Mouse (Mus musculus): Measurements from ENCODE around the gene 1700001O22Rik. TPM values are rescaled to one million over a fixed set of nuclear protein-coding genes. Genes with fewer than 3 reads are reported as not detected.

1700001O22Rik gene
- polyA plus RNA-seq, 1 experiment from 2014 or later, result 1.9 TPM

DNA sequence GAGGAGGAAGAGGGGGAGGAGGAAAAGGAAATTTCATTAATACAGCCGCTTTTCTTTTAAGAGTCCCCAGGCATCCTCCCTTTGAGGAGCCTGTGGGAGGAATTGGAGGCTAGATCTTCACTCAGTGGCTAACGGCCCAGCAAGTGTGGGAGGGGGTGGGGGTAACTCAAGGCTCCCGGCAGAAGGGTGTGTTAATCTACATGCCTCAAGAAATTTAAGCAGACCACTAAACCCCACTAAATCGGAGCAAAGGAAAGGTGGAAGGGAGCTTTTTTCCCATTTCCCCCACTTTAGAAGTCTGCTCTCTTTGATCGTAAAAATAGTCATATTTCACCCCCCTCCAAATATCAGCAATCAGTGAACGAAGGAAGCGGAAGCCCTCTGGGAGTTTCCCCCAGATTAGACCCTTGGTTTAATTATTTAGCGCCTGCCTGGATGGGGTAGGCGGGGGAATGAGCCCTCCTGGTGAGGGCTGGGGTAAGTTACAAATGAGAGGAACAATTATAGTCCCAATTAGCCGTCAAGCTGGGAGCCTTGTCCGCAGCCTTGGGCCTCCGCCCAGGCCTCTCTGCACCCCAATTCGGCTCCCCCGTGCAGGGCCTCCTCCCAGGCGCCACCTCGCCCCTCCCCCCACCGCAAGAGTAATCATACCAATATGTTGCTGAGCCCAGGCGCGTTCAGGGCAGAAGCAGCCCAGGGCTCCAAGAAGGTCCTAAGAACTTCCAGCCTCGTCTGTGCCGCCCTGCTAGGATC is 33.0 kb upstream of the 1700001O22Rik start:
- no peak overlapping the region for H3K4me3 ChIP-seq (ENCODE audit: low read depth, low read length)
- no peak overlapping the region for H3K9ac ChIP-seq (replicated peaks; ENCODE audit: low read depth, low read length)
- H3K27me3 ChIP-seq (ENCODE audit: control insufficient read depth, insufficient read depth, low read length), result no peaks in the 10 kb centered on the region; the same call in 1 of the 2 replicates
- no peak overlapping the region for H3K4me2 ChIP-seq (ENCODE audit: low read depth, low read length)
- H3K27ac ChIP-seq (ENCODE audit: low read depth, low read length), result no peak overlapping the region
- no peak for ATAC-seq (ENCODE audit: low read depth)
- no peaks in the 10 kb centered on the region for H3K36me3 ChIP-seq (ENCODE audit: control insufficient read depth, insufficient read depth, low read length)
- H3K4me1 ChIP-seq (ENCODE audit: control insufficient read depth, insufficient read depth, low read length), result 0 out of 2 replicates have a peak, but pooled peaks cover 6% of the 10 kb centered on the region
- 8% methylated on average over 21 of the region's 21 CpGs for WGBS
- no peaks in the 10 kb centered on the region for H3K9me3 ChIP-seq (ENCODE audit: control insufficient read depth, low read length)

DNA sequence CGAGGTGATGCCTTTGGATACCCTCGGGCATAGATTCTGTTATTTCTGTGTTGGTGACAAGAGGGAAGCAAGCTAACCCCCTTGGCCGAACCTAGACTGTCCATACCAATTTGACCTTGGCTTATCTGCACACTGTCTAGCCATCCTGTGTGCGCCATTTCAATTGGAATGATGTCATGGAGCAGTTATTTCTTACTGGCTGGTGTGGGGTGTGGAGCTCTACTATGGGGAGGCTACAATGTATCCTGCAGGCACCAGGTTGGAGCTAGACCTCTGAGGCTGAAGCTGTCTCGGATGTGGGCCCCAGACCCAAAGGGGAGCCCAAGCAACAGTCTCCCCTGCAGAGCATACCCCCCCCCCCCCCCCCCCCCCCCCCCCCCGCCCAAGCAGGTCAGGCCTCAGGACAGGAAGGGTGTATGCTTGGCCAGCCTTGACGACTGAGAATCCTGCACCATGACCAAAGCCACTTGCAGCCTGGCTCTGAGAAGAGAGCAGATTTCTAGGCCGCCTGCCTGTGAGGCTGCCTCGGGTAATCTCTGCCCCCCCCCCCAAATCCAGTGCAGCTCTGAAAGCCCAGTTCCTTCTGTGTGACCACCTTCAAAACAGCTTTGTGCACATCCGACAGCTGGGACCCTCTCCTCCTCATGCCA is 31.0 kb upstream of the 1700001O22Rik start, which contains the start of gene Prrx2:
TSS of gene Prrx2 (plus strand) at position 600 of the 650 bp plus-strand sequence.
- no peak for ATAC-seq (ENCODE audit: low read depth)
- no peak within 1 kb of the TSS for H3K4me3 ChIP-seq (ENCODE audit: low read depth, low read length)
- no peaks in the 10 kb centered on the region for H3K36me3 ChIP-seq (ENCODE audit: control insufficient read depth, insufficient read depth, low read length)
- no peaks in the 10 kb centered on the region; the same call in 1 of the 2 replicates for H3K27me3 ChIP-seq (ENCODE audit: control insufficient read depth, insufficient read depth, low read length)
- no peak within 1 kb of the TSS for H3K4me2 ChIP-seq (ENCODE audit: low read depth, low read length)
- 0 out of 2 replicates have a peak, but pooled peaks cover 6% of the 10 kb centered on the region for H3K4me1 ChIP-seq (ENCODE audit: control insufficient read depth, insufficient read depth, low read length)
- no peaks in the 10 kb centered on the region for H3K9me3 ChIP-seq (ENCODE audit: control insufficient read depth, low read length)
- H3K27ac ChIP-seq (ENCODE audit: low read depth, low read length), result no peak within 1 kb of the TSS
- WGBS, result 76% methylated on average over 8 of the region's 10 CpGs
- no peak within 1 kb of the TSS for H3K9ac ChIP-seq (replicated peaks; ENCODE audit: low read depth, low read length)

DNA sequence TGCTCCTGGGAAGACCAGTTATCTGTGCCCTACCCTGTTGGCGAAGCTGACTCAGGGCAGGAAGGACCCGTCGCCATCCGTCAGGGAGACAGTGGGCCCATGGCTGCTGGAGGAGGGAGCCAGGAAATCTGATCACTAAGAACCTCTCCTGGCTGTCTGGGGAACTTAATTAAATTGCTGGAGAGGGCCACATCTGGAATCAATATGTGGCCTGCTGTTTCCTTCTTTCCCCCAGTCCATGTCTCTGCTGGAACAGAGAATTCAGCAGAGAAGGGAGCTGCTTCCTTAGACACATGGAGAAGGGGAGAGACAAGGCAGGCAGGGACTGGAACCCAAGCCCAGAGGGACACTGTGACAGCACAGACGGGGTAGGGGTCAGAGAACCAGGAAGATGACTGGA is 30.2 kb upstream of the 1700001O22Rik start:
- no peak for ATAC-seq (ENCODE audit: low read depth)
- Histone ChIP-seq H3K27me3 (ENCODE audit: control insufficient read depth, insufficient read depth, low read length) (no peaks in the 10 kb centered on the region; the same call in 1 of the 2 replicates), H3K9ac (replicated peaks; ENCODE audit: low read depth, low read length) (no peak overlapping the region), H3K4me1 (ENCODE audit: control insufficient read depth, insufficient read depth, low read length) (0 out of 2 replicates have a peak, but pooled peaks cover 6% of the 10 kb centered on the region), H3K36me3 (ENCODE audit: control insufficient read depth, insufficient read depth, low read length) (no peaks in the 10 kb centered on the region), H3K4me3 (ENCODE audit: low read depth, low read length) (no peak overlapping the region), H3K27ac (ENCODE audit: low read depth, low read length) (no peak overlapping the region), H3K4me2 (ENCODE audit: low read depth, low read length) (no peak overlapping the region), H3K9me3 (ENCODE audit: control insufficient read depth, low read length) (no peaks in the 10 kb centered on the region)
- 42% methylated on average over 5 of the region's 5 CpGs for WGBS

DNA sequence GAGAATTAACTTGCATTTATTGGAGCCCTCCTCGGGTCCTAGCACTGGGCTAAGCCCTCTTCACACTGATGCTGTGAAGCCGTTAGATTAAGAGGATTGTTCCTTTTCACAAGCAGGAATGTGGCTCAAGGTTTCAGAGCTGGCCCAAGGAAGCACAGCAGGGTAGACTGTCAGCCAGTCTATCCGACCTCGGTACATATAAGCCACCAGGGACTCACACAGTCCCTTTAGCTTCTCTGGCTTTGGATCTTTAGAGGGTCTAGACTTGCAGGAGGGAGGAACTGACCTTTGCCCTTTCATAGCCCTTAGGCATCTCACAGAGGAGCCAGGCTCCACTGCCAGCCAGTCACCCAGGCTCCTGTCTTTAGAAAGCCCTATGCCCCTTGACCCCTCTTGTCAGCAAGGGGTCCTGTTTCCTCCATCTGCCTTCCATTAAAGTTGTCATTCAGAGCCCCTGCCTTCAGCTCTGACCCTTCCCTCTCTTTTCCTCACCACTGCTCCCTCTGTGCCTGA is 26.9 kb upstream of the 1700001O22Rik start, which contains the start of gene Asb6:
TSS of gene Asb6 (minus strand) at position 51 of the 513 bp plus-strand sequence.
- Histone ChIP-seq H3K9ac (replicated peaks; ENCODE audit: low read depth, low read length) (no peak within 1 kb of the TSS), H3K4me1 (ENCODE audit: control insufficient read depth, insufficient read depth, low read length) (peaks cover 11% of the 10 kb centered on the region), H3K36me3 (ENCODE audit: control insufficient read depth, insufficient read depth, low read length) (peaks cover 6% of the 10 kb centered on the region; the same call in 1 of the 2 replicates), H3K9me3 (ENCODE audit: control insufficient read depth, low read length) (no peaks in the 10 kb centered on the region), H3K4me2 (ENCODE audit: low read depth, low read length) (no peak within 1 kb of the TSS), H3K4me3 (ENCODE audit: low read depth, low read length) (no peak within 1 kb of the TSS), H3K27me3 (ENCODE audit: control insufficient read depth, insufficient read depth, low read length) (peaks cover 2% of the 10 kb centered on the region; the same call in 1 of the 2 replicates), H3K27ac (ENCODE audit: low read depth, low read length) (no peak within 1 kb of the TSS)
- 35% methylated on average over 4 of the region's 4 CpGs for WGBS
- ATAC-seq (ENCODE audit: low read depth), result no peak

DNA sequence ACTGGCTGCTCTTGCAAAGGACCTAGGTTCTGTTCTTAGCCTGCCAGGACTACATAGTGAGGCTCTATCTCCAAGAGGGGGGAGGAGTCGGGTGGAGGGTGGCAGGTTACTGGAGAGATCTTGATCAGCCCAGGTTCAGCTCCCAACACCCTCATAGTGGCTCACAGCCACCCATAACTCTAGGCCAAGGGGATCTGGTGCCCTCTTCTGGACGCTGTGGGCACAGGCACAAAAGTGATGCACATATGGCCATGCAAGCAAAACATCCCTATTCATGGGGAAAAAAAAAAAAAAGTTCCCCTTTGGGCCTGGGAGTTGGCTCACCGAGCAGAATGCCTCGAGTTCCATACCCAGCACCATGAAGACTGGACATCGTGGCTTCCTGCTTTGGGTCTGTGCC is 25.9 kb upstream of the 1700001O22Rik start:
- WGBS, result 48% methylated on average over 5 of the region's 5 CpGs
- ATAC-seq (ENCODE audit: low read depth), result no peak
- Histone ChIP-seq H3K9me3 (ENCODE audit: control insufficient read depth, low read length) (no peaks in the 10 kb centered on the region), H3K27me3 (ENCODE audit: control insufficient read depth, insufficient read depth, low read length) (peaks cover 2% of the 10 kb centered on the region; the same call in 1 of the 2 replicates), H3K36me3 (ENCODE audit: control insufficient read depth, insufficient read depth, low read length) (peaks cover 16% of the 10 kb centered on the region), H3K4me1 (ENCODE audit: control insufficient read depth, insufficient read depth, low read length) (peaks cover 11% of the 10 kb centered on the region), H3K4me3 (ENCODE audit: low read depth, low read length) (no peak overlapping the region), H3K9ac (replicated peaks; ENCODE audit: low read depth, low read length) (no peak overlapping the region), H3K27ac (ENCODE audit: low read depth, low read length) (no peak overlapping the region), H3K4me2 (ENCODE audit: low read depth, low read length) (no peak overlapping the region)

DNA sequence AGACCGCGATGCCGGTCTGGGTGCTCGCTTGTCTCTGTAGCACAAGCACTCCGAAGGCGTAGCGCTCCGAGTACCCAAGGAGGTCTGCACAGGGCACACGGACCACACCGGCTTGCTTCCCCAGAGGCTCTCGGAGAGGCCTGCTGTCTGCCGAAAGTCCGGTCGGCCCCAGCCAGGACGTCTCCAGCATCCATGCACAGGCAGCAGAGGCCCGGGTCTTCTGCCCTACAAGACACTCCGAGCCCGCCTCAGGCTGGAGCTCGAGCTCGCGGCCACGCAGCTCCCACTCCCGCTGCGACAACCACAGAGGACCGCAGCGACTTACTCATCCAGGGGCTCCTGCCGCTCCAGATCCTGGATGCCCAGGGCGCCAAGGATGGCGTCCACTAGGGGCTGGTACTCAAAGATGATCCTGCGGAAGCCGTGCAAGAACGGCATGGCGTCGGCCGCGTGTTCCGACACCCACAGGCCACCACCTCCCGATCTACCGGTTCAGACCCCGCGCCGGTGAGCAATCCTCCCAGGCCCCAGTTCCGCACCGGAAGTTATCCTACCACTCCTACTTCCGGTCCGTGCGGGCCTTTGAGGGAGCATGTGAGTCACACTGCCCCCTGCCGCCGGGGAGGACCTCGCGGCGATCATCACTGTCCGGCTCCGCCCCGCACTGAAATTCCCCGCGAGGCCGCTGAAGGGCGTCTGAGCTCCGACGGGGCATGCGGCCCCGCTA is 24.5 kb upstream of the 1700001O22Rik start:
- Histone ChIP-seq H3K27ac (ENCODE audit: low read depth, low read length) (peak overlapping the region; percentile 57), H3K4me1 (ENCODE audit: control insufficient read depth, insufficient read depth, low read length) (peaks cover 11% of the 10 kb centered on the region), H3K9ac (replicated peaks; ENCODE audit: low read depth, low read length) (peak overlapping the region; percentile 88), H3K4me3 (ENCODE audit: low read depth, low read length) (peak overlapping the region; percentile 96), H3K27me3 (ENCODE audit: control insufficient read depth, insufficient read depth, low read length) (peaks cover 2% of the 10 kb centered on the region; the same call in 1 of the 2 replicates), H3K36me3 (ENCODE audit: control insufficient read depth, insufficient read depth, low read length) (peaks cover 24% of the 10 kb centered on the region), H3K9me3 (ENCODE audit: control insufficient read depth, low read length) (no peaks in the 10 kb centered on the region), H3K4me2 (ENCODE audit: low read depth, low read length) (peak overlapping the region; percentile 97)
- peak; percentile 93 for ATAC-seq (ENCODE audit: low read depth)
- WGBS, result under 1% methylated on average over 63 of the region's 63 CpGs

DNA sequence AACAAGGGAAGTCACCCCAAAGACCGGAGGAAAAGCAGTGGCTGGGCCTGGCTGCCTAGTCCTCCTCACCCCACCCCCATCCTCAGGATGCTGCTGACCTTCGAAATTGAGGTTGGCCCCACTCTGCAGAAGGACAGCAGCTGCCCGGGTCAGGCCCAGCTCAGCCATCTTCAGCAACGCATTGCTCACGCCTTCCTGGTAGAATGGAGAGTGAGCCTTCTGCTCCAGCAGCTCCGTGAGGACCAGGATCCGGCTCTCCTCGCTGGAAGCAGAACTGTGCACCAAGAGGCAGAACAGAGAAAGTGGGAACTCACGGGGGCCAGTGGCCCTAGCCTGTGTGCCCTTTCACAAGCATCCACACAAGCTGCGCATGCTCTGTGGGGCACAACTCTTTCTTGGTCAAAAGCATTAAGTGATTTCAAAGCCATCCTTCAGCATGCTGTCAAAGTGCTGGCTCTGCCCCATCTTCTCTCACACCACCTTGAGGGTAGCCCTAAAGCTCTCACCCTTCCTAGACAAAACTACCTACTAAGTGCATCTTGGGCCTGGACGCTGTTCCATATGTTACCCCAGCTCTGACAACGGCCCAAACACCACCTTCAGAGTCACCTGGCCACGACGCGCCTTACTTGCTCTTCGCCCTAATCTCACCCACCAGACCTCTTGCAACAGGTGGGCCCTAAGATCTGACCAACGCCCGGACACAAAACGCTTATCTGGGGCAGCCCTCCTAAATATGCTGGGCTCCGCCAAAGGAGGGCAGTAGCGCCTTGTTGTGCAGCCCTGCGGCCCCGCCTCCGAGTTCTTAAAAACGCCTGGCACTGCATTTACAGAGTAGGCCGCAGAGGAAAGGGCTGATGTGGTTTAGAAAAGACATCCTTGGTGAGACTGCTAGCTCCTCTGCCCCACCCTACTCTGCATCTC is 23.6 kb upstream of the 1700001O22Rik start:
- Histone ChIP-seq H3K4me3 (ENCODE audit: low read depth, low read length) (peak overlapping the region; percentile 96), H3K36me3 (ENCODE audit: control insufficient read depth, insufficient read depth, low read length) (peaks cover 32% of the 10 kb centered on the region), H3K9ac (replicated peaks; ENCODE audit: low read depth, low read length) (peak overlapping the region; percentile 88), H3K4me2 (ENCODE audit: low read depth, low read length) (peak overlapping the region; percentile 97), H3K27me3 (ENCODE audit: control insufficient read depth, insufficient read depth, low read length) (peaks cover 2% of the 10 kb centered on the region; the same call in 1 of the 2 replicates), H3K27ac (ENCODE audit: low read depth, low read length) (peak overlapping the region; percentile 57), H3K9me3 (ENCODE audit: control insufficient read depth, low read length) (no peaks in the 10 kb centered on the region), H3K4me1 (ENCODE audit: control insufficient read depth, insufficient read depth, low read length) (peaks cover 11% of the 10 kb centered on the region)
- 38% methylated on average over 26 of the region's 26 CpGs for WGBS
- ATAC-seq (ENCODE audit: low read depth), result peak; percentile 3; the same call in 1 of the 2 replicates
